Mouse (Mus musculus): ENCODE data around the gene Sec14l2. TPM values are rescaled to one million over a fixed set of nuclear protein-coding genes. Genes with fewer than 3 reads are reported as not detected.
"Not testable (repeated sequence)": the region's sequence is repeated elsewhere in the genome, so short reads cannot be mapped to it uniquely, and the experiment has no call there.

Sec14l2 gene
- polyA plus RNA-seq, 1 experiment, result 20.3 TPM

DNA sequence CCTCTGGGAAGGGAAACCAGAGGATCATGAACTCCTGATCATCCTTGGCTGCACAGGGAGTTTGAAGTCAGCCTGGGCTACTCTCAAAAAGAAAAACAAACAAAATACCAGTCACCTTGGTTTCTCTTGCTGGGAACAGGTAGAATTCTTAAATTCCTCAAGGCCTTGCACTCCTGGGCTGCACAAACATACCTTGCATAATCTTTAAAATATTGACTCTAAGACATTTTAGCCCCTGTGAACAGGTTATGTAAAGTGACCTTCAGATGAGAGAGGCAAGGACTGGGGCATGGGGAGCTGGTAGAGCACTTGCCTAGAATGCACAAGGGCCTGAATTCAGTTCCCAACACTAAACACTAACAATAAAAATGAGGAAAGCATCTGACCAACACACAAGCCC lies 18.3 kb upstream of the Sec14l2 start:
- H3K4me1 ChIP-seq (ENCODE audit: control insufficient read depth, insufficient read depth, low read length), result no peaks in the 10 kb centered on the region
- TF ChIP-seq CTCF (IDR thresholded peaks at IDR 0.05; ENCODE audit: control insufficient read depth, insufficient read depth, low read length), result no peak
- TF ChIP-seq POLR2A (IDR thresholded peaks at IDR 0.05; ENCODE audit: borderline replicate concordance, control insufficient read depth, low read depth, low read length), result no peak

DNA sequence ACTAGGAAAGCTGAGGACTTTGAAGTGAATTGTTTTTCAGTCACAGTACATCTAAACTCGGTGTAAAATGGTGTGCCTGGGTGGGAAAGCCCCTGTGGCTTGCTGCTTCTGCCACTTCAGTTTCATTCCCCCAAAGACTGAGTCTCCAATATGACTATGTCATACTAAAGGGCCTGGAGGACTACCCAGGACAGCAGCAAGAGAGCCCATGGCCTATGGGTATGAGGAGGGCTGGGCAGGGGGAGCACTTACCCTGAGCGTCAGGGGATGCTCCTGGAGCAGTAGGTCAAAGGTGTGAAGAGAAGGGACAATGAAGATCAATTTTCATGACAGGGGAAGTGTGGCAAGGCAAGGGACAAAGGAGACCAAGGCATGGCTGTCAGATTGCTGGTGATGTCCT lies 15.7 kb upstream of the Sec14l2 start:
- no peak for TF ChIP-seq POLR2A (IDR thresholded peaks at IDR 0.05; ENCODE audit: borderline replicate concordance, control insufficient read depth, low read depth, low read length)
- no peak for TF ChIP-seq CTCF (IDR thresholded peaks at IDR 0.05; ENCODE audit: control insufficient read depth, insufficient read depth, low read length)
- no peaks in the 10 kb centered on the region; the same call in 1 of the 2 replicates for H3K4me1 ChIP-seq (ENCODE audit: control insufficient read depth, insufficient read depth, low read length)
- WGBS, result 82% methylated on average over 2 of the region's 2 CpGs
- no peak overlapping the region for H3K27ac ChIP-seq (ENCODE audit: control insufficient read depth, insufficient read depth, low read depth, low read length, poor library complexity)
- H3K4me3 ChIP-seq (replicated peaks; ENCODE audit: control insufficient read depth, low read depth, low read length), result no peak overlapping the region

More for the DNA sequence above, 18.3 kb upstream of the Sec14l2 start:
- Histone ChIP-seq H3K27ac (ENCODE audit: control insufficient read depth, insufficient read depth, low read depth, low read length, poor library complexity) (no peak overlapping the region), H3K4me3 (replicated peaks; ENCODE audit: control insufficient read depth, low read depth, low read length) (no peak overlapping the region)

DNA sequence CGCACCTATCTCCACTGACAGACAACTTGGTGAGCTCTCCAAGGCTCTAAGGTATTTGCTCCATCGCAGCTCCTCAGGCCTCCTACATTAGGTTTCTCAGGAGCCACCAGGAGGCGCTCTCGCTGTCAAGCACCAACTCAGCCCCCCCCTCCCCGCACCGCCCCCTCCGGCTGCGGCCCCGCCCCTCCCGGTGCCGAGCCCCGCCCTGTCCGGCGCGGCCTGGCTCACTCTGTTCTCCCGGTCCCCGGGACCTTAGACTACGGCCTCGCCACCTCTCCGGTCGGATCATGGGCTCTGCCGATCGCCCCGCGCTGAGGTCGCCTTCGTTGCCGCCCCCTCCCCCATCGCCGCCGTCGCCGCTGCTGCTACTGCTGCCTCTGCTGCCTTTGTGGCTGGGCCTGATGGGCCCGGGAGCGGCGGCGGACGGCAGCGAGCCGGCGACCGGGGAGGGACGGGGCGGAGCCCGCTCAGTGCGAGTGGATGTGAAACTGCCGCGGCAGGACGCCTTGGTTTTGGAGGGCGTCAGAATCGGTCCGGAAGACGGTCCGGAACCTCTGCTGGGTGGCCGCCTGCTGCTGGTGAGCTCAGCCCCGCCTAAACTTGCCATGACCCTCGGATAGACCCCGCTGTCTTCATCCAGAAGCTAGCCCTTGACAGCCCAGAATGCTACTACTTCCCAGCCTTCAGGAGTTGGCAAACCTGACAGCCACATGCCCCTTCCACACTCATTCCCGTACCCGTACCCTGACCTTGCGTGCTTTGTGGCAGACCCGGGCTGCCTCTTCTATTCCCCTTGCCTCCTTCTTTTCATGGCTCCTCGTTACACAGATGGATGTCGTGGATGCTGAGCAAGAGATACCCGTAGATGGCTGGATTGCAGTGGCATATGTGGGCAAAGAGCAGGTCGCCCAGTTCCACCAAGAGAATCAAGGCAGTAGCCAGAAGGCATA lies 12.0 kb upstream of the Sec14l2 start, which contains the start of gene Rnf215:
Gene Rnf215 (plus strand): TSS at position 217 of the 950 bp plus-strand sequence.
- TF ChIP-seq CTCF (IDR thresholded peaks at IDR 0.05; ENCODE audit: control insufficient read depth, insufficient read depth, low read length), result peak; percentile 64
- peak; percentile 64; the same call in 1 of the 2 replicates for TF ChIP-seq POLR2A (IDR thresholded peaks at IDR 0.05; ENCODE audit: borderline replicate concordance, control insufficient read depth, low read depth, low read length)
- H3K4me3 ChIP-seq (replicated peaks; ENCODE audit: control insufficient read depth, low read depth, low read length), result peak within 1 kb of the TSS; percentile 96
- H3K27ac ChIP-seq (ENCODE audit: control insufficient read depth, insufficient read depth, low read depth, low read length, poor library complexity), result peak within 1 kb of the TSS; percentile 94
- WGBS, result 2% methylated on average over 62 of the region's 66 CpGs
- no peaks in the 10 kb centered on the region; the same call in 1 of the 2 replicates for H3K4me1 ChIP-seq (ENCODE audit: control insufficient read depth, insufficient read depth, low read length)

DNA sequence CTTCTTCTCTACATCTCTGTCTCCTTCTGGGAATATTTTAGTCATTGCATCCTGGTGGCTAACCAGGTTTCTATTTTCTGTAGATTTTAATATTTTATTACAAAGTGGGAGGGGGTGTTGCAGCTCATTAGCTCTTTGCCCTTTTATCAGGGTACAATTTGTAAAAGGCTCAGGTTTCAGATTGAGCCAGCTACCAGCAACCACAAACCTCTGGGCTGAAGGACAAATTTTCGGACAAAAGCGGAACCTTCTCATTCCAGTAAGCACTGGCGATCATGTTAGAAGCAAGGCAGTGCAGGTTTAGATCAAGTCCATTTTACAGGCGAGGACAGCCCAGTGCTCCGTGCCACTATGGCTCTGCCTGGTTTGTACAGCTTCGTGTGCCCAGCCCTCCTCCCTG lies 11.2 kb upstream of the Sec14l2 start:
- no peaks in the 10 kb centered on the region; the same call in 1 of the 2 replicates for H3K4me1 ChIP-seq (ENCODE audit: control insufficient read depth, insufficient read depth, low read length)
- H3K4me3 ChIP-seq (replicated peaks; ENCODE audit: control insufficient read depth, low read depth, low read length), result peak overlapping the region; percentile 52
- WGBS, result 51% methylated on average over 6 of the region's 6 CpGs
- H3K27ac ChIP-seq (ENCODE audit: control insufficient read depth, insufficient read depth, low read depth, low read length, poor library complexity), result 0 out of 2 replicates have a peak overlapping the region, but pooled peaks have one; percentile 4
- TF ChIP-seq POLR2A (IDR thresholded peaks at IDR 0.05; ENCODE audit: borderline replicate concordance, control insufficient read depth, low read depth, low read length) (no peak), CTCF (IDR thresholded peaks at IDR 0.05; ENCODE audit: control insufficient read depth, insufficient read depth, low read length) (no peak)

- no peak for TF ChIP-seq POLR2A (IDR thresholded peaks at IDR 0.05; ENCODE audit: borderline replicate concordance, control insufficient read depth, low read depth, low read length)
- TF ChIP-seq CTCF (IDR thresholded peaks at IDR 0.05; ENCODE audit: control insufficient read depth, insufficient read depth, low read length), result peak; percentile 62
- Histone ChIP-seq H3K27ac (ENCODE audit: control insufficient read depth, insufficient read depth, low read depth, low read length, poor library complexity) (no peak overlapping the region), H3K4me1 (ENCODE audit: control insufficient read depth, insufficient read depth, low read length) (no peaks in the 10 kb centered on the region; the same call in 1 of the 2 replicates), H3K4me3 (replicated peaks; ENCODE audit: control insufficient read depth, low read depth, low read length) (no peak overlapping the region)
- 69% methylated on average over 3 of the region's 3 CpGs for WGBS
Measured at GRCm38 (mm10) chr11:4133450-4133849, 10.2 kb upstream of the Sec14l2 start.

DNA sequence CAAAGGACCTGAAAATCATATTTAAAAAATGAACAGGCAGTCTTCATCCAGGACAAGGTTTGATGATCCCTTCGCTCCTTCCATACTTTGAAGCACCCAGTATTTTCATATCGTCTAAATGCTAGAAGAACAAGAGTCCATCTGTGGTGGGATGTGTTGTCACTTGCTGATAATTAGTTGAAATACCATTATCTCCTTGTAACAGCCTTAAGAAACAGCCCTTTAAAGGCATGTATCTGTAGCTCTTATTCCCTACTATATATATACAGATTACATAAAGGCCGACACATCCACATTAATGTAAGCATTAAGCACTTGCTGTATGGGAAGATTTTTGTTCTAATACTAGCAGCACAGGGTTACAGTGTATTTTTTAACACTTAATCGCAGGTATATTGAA lies 5.2 kb upstream of the Sec14l2 start:
- not testable (repeated sequence) for H3K27ac ChIP-seq (ENCODE audit: control insufficient read depth, insufficient read depth, low read depth, low read length, poor library complexity); H3K4me1 ChIP-seq (ENCODE audit: control insufficient read depth, insufficient read depth, low read length); H3K4me3 ChIP-seq (replicated peaks; ENCODE audit: control insufficient read depth, low read depth, low read length)
- WGBS, result 68% methylated on average over 4 of the region's 4 CpGs

DNA sequence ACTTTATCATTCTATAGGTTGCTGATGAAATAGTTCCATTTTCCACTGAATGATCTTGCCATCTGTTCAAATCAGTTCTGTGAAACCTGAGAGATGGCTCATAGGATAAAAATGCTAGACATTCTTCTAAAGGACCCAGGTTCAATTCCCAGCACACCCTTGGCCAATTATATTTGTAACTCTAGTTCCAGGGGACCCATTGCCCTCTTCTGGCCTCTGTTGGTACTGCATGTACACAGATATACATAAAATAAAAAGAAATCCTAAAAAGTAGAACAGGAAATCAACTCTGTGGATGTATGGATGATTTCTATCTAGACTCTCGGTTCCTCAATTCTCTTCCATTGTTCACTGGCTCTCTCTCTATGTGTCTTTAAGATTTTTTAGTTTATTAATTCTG lies 3.8 kb upstream of the Sec14l2 start:
- no peak overlapping the region for H3K27ac ChIP-seq (ENCODE audit: control insufficient read depth, insufficient read depth, low read depth, low read length, poor library complexity)
- no peak overlapping the region for H3K4me3 ChIP-seq (replicated peaks; ENCODE audit: control insufficient read depth, low read depth, low read length)
- peaks cover 2% of the 10 kb centered on the region for H3K4me1 ChIP-seq (ENCODE audit: control insufficient read depth, insufficient read depth, low read length)
- TF ChIP-seq CTCF (IDR thresholded peaks at IDR 0.05; ENCODE audit: control insufficient read depth, insufficient read depth, low read length) (no peak), POLR2A (IDR thresholded peaks at IDR 0.05; ENCODE audit: borderline replicate concordance, control insufficient read depth, low read depth, low read length) (no peak)
- 83% methylated on average over 1 of the region's 1 CpGs for WGBS

DNA sequence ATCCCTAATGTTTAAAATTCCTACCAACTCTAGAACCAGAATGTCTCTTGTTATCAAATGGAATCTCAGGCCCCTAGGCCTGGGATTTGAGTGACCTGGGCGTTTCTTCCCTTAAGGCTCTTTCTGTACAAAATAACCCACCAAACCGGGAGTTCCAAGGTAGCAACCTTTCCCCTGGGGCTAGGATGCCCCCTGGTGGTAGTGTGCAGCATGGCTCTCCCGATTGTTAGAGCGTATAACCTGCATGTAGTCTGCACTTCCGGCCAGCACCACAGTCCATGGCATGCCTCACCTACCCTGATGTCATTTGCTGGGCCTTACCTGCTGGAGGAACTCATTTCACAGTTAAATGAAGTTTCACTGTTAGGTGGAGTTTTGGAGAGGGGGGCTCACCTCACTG lies 707 bp upstream of the Sec14l2 start:
- WGBS, result 58% methylated on average over 5 of the region's 5 CpGs
- TF ChIP-seq CTCF (IDR thresholded peaks at IDR 0.05; ENCODE audit: control insufficient read depth, insufficient read depth, low read length) (peak; percentile 82), POLR2A (IDR thresholded peaks at IDR 0.05; ENCODE audit: borderline replicate concordance, control insufficient read depth, low read depth, low read length) (no peak)
- Histone ChIP-seq H3K4me1 (ENCODE audit: control insufficient read depth, insufficient read depth, low read length) (peaks cover 2% of the 10 kb centered on the region), H3K4me3 (replicated peaks; ENCODE audit: control insufficient read depth, low read depth, low read length) (no peak overlapping the region), H3K27ac (ENCODE audit: control insufficient read depth, insufficient read depth, low read depth, low read length, poor library complexity) (no peak overlapping the region)
